Mouse (Mus musculus): ENCODE data around the gene Olfr1426. TPM values are rescaled to one million over a fixed set of nuclear protein-coding genes. Genes with fewer than 3 reads are reported as not detected.
"Not testable (repeated sequence)": the region's sequence is repeated elsewhere in the genome, so short reads cannot be mapped to it uniquely, and the experiment has no call there.

Olfr1426 gene
- polyA plus RNA-seq, 1 experiment from 2014 or later, result not detected

GRCm38 (mm10) chr19:12069546-12069945, 22.3 kb downstream of the Olfr1426 start:
- WGBS, result 78% methylated on average over 1 of the region's 1 CpGs
- not testable (repeated sequence) for DNase-seq (ENCODE audit: low spot score); H3K36me3 ChIP-seq (ENCODE audit: control insufficient read depth, insufficient read depth, low read length)

GRCm38 (mm10) chr19:12067806-12068205, 24.0 kb downstream of the Olfr1426 start:
- 92% methylated on average over 1 of the region's 1 CpGs for WGBS
- not testable (repeated sequence) for DNase-seq (ENCODE audit: low spot score); H3K4me2 ChIP-seq (ENCODE audit: low read length)

More at GRCm38 (mm10) chr19:12069546-12069945, 22.3 kb downstream of the Olfr1426 start:
- not testable (repeated sequence) for H3K4me1 ChIP-seq (replicated peaks; ENCODE audit: control insufficient read depth, insufficient read depth, low read length); H3K4me3 ChIP-seq (ENCODE audit: low read depth, low read length); H3K9me3 ChIP-seq (ENCODE audit: control insufficient read depth, low read length); ATAC-seq (replicated peaks; ENCODE audit: low FRiP score, low TSS enrichment, low read depth); H3K4me2 ChIP-seq (ENCODE audit: low read length); H3K27me3 ChIP-seq (replicated peaks; ENCODE audit: control insufficient read depth, insufficient read depth, low read length); H3K27ac ChIP-seq (ENCODE audit: low read depth); H3K9ac ChIP-seq (ENCODE audit: low read length)

GRCm38 (mm10) chr19:12062582-12062981, 29.2 kb downstream of the Olfr1426 start, which contains the start of gene Olfr1424:
Olfr1424 (minus strand) TSS chr19:12062682.
- DNase-seq (ENCODE audit: low spot score); H3K9me3 ChIP-seq (ENCODE audit: control insufficient read depth, low read length); H3K36me3 ChIP-seq (ENCODE audit: control insufficient read depth, insufficient read depth, low read length); H3K27me3 ChIP-seq (replicated peaks; ENCODE audit: control insufficient read depth, insufficient read depth, low read length); H3K4me2 ChIP-seq (ENCODE audit: low read length); ATAC-seq (replicated peaks; ENCODE audit: low FRiP score, low TSS enrichment, low read depth); H3K27ac ChIP-seq (ENCODE audit: low read depth); H3K4me1 ChIP-seq (replicated peaks; ENCODE audit: control insufficient read depth, insufficient read depth, low read length); H3K4me3 ChIP-seq (ENCODE audit: low read depth, low read length); H3K9ac ChIP-seq (ENCODE audit: low read length): not testable (repeated sequence)
- WGBS, result 81% methylated on average over 1 of the region's 1 CpGs

More at GRCm38 (mm10) chr19:12067806-12068205, 24.0 kb downstream of the Olfr1426 start:
- H3K9me3 ChIP-seq (ENCODE audit: control insufficient read depth, low read length); H3K9ac ChIP-seq (ENCODE audit: low read length); ATAC-seq (replicated peaks; ENCODE audit: low FRiP score, low TSS enrichment, low read depth); H3K36me3 ChIP-seq (ENCODE audit: control insufficient read depth, insufficient read depth, low read length); H3K27ac ChIP-seq (ENCODE audit: low read depth); H3K4me1 ChIP-seq (replicated peaks; ENCODE audit: control insufficient read depth, insufficient read depth, low read length); H3K4me3 ChIP-seq (ENCODE audit: low read depth, low read length); H3K27me3 ChIP-seq (replicated peaks; ENCODE audit: control insufficient read depth, insufficient read depth, low read length): not testable (repeated sequence)

GRCm38 (mm10) chr19:12043163-12043562, 48.6 kb downstream of the Olfr1426 start:
- Histone ChIP-seq H3K9ac (ENCODE audit: low read length) (no peak overlapping the region), H3K27ac (ENCODE audit: low read depth) (no peak overlapping the region), H3K4me1 (replicated peaks; ENCODE audit: control insufficient read depth, insufficient read depth, low read length) (no peaks in the 10 kb centered on the region), H3K27me3 (replicated peaks; ENCODE audit: control insufficient read depth, insufficient read depth, low read length) (no peaks in the 10 kb centered on the region), H3K4me3 (ENCODE audit: low read depth, low read length) (no peak overlapping the region), H3K4me2 (ENCODE audit: low read length) (no peak overlapping the region), H3K36me3 (ENCODE audit: control insufficient read depth, insufficient read depth, low read length) (no peaks in the 10 kb centered on the region), H3K9me3 (ENCODE audit: control insufficient read depth, low read length) (no peaks in the 10 kb centered on the region)
- WGBS, result 88% methylated on average over 5 of the region's 5 CpGs
- ATAC-seq (replicated peaks; ENCODE audit: low FRiP score, low TSS enrichment, low read depth), result no peak
- no peak for DNase-seq (ENCODE audit: low spot score)

- Histone ChIP-seq H3K36me3 (ENCODE audit: control insufficient read depth, insufficient read depth, low read length) (no peaks in the 10 kb centered on the region), H3K27ac (ENCODE audit: low read depth) (no peak within 1 kb of the TSS), H3K9ac (ENCODE audit: low read length) (no peak within 1 kb of the TSS), H3K4me1 (replicated peaks; ENCODE audit: control insufficient read depth, insufficient read depth, low read length) (no peaks in the 10 kb centered on the region), H3K4me3 (ENCODE audit: low read depth, low read length) (no peak within 1 kb of the TSS), H3K27me3 (replicated peaks; ENCODE audit: control insufficient read depth, insufficient read depth, low read length) (no peaks in the 10 kb centered on the region), H3K9me3 (ENCODE audit: control insufficient read depth, low read length) (no peaks in the 10 kb centered on the region), H3K4me2 (ENCODE audit: low read length) (no peak within 1 kb of the TSS)
- WGBS, result 62% methylated on average over 2 of the region's 2 CpGs
- ATAC-seq (replicated peaks; ENCODE audit: low FRiP score, low TSS enrichment, low read depth), result no peak
- DNase-seq (ENCODE audit: low spot score), result no peak
These were observed 50.6 kb downstream of the Olfr1426 start, which contains the start of gene Olfr1423 for GRCm38 (mm10) chr19:12041217-12041616. Olfr1423 (minus strand) TSS chr19:12041317.

GRCm38 (mm10) chr19:12037727-12038126, 54.1 kb downstream of the Olfr1426 start:
- Histone ChIP-seq H3K9ac (ENCODE audit: low read length) (no peak overlapping the region), H3K4me2 (ENCODE audit: low read length) (no peak overlapping the region), H3K4me3 (ENCODE audit: low read depth, low read length) (no peak overlapping the region), H3K4me1 (replicated peaks; ENCODE audit: control insufficient read depth, insufficient read depth, low read length) (no peaks in the 10 kb centered on the region), H3K27me3 (replicated peaks; ENCODE audit: control insufficient read depth, insufficient read depth, low read length) (no peaks in the 10 kb centered on the region), H3K27ac (ENCODE audit: low read depth) (no peak overlapping the region), H3K36me3 (ENCODE audit: control insufficient read depth, insufficient read depth, low read length) (no peaks in the 10 kb centered on the region), H3K9me3 (ENCODE audit: control insufficient read depth, low read length) (no peaks in the 10 kb centered on the region)
- DNase-seq (ENCODE audit: low spot score) (no peak), ATAC-seq (replicated peaks; ENCODE audit: low FRiP score, low TSS enrichment, low read depth) (no peak)

Other genes with a start within 250 kb of the Olfr1426 start
- gene Olfr1418, start 230.9 kb downstream of the Olfr1426 start, polyA plus RNA-seq (2014; fragmentation: Nextera tagmentation; extraction: Ambion mirVana), result not detected in 2 replicates
- not detected in 2 replicates for gene Olfr1419, start 216.9 kb downstream of the Olfr1426 start, polyA plus RNA-seq (2014; fragmentation: Nextera tagmentation; extraction: Ambion mirVana)
- 0.07 and 0.12 TPM in 2 replicates for gene Olfr1420, start 205.4 kb downstream of the Olfr1426 start, polyA plus RNA-seq (2014; fragmentation: Nextera tagmentation; extraction: Ambion mirVana)
- 23.2 and 25.4 TPM in 2 replicates for gene Patl1, start 179.6 kb downstream of the Olfr1426 start, polyA plus RNA-seq (2014; fragmentation: Nextera tagmentation; extraction: Ambion mirVana)
- 8.8 and 9.0 TPM in 2 replicates for gene Osbp, start 126.1 kb downstream of the Olfr1426 start, polyA plus RNA-seq (2014; fragmentation: Nextera tagmentation; extraction: Ambion mirVana)
- not detected in 2 replicates for gene Olfr1423, start 50.7 kb downstream of the Olfr1426 start, polyA plus RNA-seq (2014; fragmentation: Nextera tagmentation; extraction: Ambion mirVana)
- gene Olfr1424, start 29.3 kb downstream of the Olfr1426 start, polyA plus RNA-seq (2014; fragmentation: Nextera tagmentation; extraction: Ambion mirVana), result 0.12 TPM in 1 of 2 replicates, not detected in the other
- gene Olfr1425, start 14.3 kb downstream of the Olfr1426 start, polyA plus RNA-seq (2014; fragmentation: Nextera tagmentation; extraction: Ambion mirVana), result not detected in 2 replicates
- not detected in 2 replicates for gene Olfr1427, start 11.3 kb upstream of the Olfr1426 start, polyA plus RNA-seq (2014; fragmentation: Nextera tagmentation; extraction: Ambion mirVana)
- not detected in 2 replicates for gene Olfr1428, start 23.9 kb upstream of the Olfr1426 start, polyA plus RNA-seq (2014; fragmentation: Nextera tagmentation; extraction: Ambion mirVana)
- not detected in 2 replicates for gene Olfr76, start 31.2 kb upstream of the Olfr1426 start, polyA plus RNA-seq (2014; fragmentation: Nextera tagmentation; extraction: Ambion mirVana)
- gene Olfr1555-ps1, start 78.1 kb upstream of the Olfr1426 start, polyA plus RNA-seq (2014; fragmentation: Nextera tagmentation; extraction: Ambion mirVana), result not detected in 2 replicates
- not detected in 2 replicates for gene Olfr1431, start 108.6 kb upstream of the Olfr1426 start, polyA plus RNA-seq (2014; fragmentation: Nextera tagmentation; extraction: Ambion mirVana)
- gene Olfr1432, start 140.6 kb upstream of the Olfr1426 start, polyA plus RNA-seq (2014; fragmentation: Nextera tagmentation; extraction: Ambion mirVana), result 0.35 TPM in 1 of 2 replicates, not detected in the other
- not detected in 2 replicates for gene Olfr262, start 149.6 kb upstream of the Olfr1426 start, polyA plus RNA-seq (2014; fragmentation: Nextera tagmentation; extraction: Ambion mirVana)
- gene Olfr235, start 169.0 kb upstream of the Olfr1426 start, polyA plus RNA-seq (2014; fragmentation: Nextera tagmentation; extraction: Ambion mirVana), result not detected in 2 replicates
- gene Olfr1434, start 187.8 kb upstream of the Olfr1426 start, polyA plus RNA-seq (2014; fragmentation: Nextera tagmentation; extraction: Ambion mirVana), result not detected in 2 replicates
- not detected in 2 replicates for gene Olfr1436, start 207.1 kb upstream of the Olfr1426 start, polyA plus RNA-seq (2014; fragmentation: Nextera tagmentation; extraction: Ambion mirVana)
- not detected in 2 replicates for gene Olfr1437, start 233.1 kb upstream of the Olfr1426 start, polyA plus RNA-seq (2014; fragmentation: Nextera tagmentation; extraction: Ambion mirVana)
- gene Olfr1438-ps1, start 243.9 kb upstream of the Olfr1426 start, polyA plus RNA-seq (2014; fragmentation: Nextera tagmentation; extraction: Ambion mirVana), result not detected in 2 replicates

Measured in intestine, embryonic 14.5 days (tissue).